ENCODE assay signal across 11 mouse cellular contexts in genomic region chr4:148872783-148873182, GRCm38 (mm10).
DNase-seq lines count a peak whose midpoint lies in the region; ATAC-seq and TF ChIP-seq lines count a peak whose summit lies in the region.
"Had no signal": no experiment of that assay in that cellular context is flagged by ENCODE, and none has a peak within 500 bp of the region (broad histone marks: within the 10 kb centered on the region; RNA-seq: fewer than 3 reads in every experiment).

No protein-coding gene starts in this region.

- H3K4me1 ChIP-seq in forebrain, embryonic 10.5 days, result peaks cover 73% of the 10 kb centered on the region
- peaks cover 44% of the 10 kb centered on the region for H3K4me1 ChIP-seq in forebrain, embryonic 12.5 days
- H3K4me1 ChIP-seq in limb, embryonic 13.5 days, result peaks cover 42% of the 10 kb centered on the region
- peaks cover 3% of the 10 kb centered on the region for H3K4me1 ChIP-seq in stomach, postnatal 0 days (replicated peaks; ENCODE audit: control insufficient read depth, insufficient read depth)

- no peak for ATAC-seq in forebrain, embryonic 12.5 days (ENCODE audit: low FRiP score)
- 0 out of 2 replicates have a peak, but pooled peaks have one; percentile 7 for ATAC-seq in limb, embryonic 13.5 days (ENCODE audit: low FRiP score, low read depth)
- peak; percentile 24; the same call in 1 of the 2 replicates for ATAC-seq in stomach, postnatal 0 days (ENCODE audit: low FRiP score, low TSS enrichment)
- no peak for ATAC-seq in erythroblast, adult 5-6 weeks (replicated peaks; ENCODE audit: low FRiP score, poor library complexity, severe bottlenecking)
- ATAC-seq: CD4-positive, CD25-positive, alpha-beta regulatory T cell, adult 4 months had no signal

- no peak for TF ChIP-seq EP300 in stomach, postnatal 0 days (optimal IDR thresholded peaks at IDR 0.05)

- H3K9ac ChIP-seq in forebrain, embryonic 12.5 days, result no peak overlapping the region
- H3K9ac ChIP-seq in limb, embryonic 13.5 days, result no peak overlapping the region
- H3K9ac ChIP-seq in stomach, postnatal 0 days (ENCODE audit: low read length), result no peak overlapping the region
- H3K9ac ChIP-seq: embryonic facial prominence, embryonic 12.5 days had no signal

- 80% methylated on average over 12 of the region's 12 CpGs for WGBS in forebrain, embryonic 10.5 days
- 80% methylated on average over 12 of the region's 12 CpGs for WGBS in forebrain, embryonic 12.5 days
- 28% methylated on average over 12 of the region's 12 CpGs for WGBS in limb, embryonic 13.5 days
- WGBS in stomach, postnatal 0 days, result 32% methylated on average over 12 of the region's 12 CpGs

- no peaks in the 10 kb centered on the region for H3K9me3 ChIP-seq in forebrain, embryonic 10.5 days
- no peaks in the 10 kb centered on the region for H3K9me3 ChIP-seq in forebrain, embryonic 12.5 days
- H3K9me3 ChIP-seq in limb, embryonic 13.5 days, result no peaks in the 10 kb centered on the region
- no peaks in the 10 kb centered on the region for H3K9me3 ChIP-seq in stomach, postnatal 0 days (ENCODE audit: control insufficient read depth, low read length)
- H3K9me3 ChIP-seq: embryonic facial prominence, embryonic 12.5 days had no signal

- peak overlapping the region; percentile 68; the same call in 1 of the 2 replicates for H3K27ac ChIP-seq in forebrain, embryonic 10.5 days
- H3K27ac ChIP-seq in forebrain, embryonic 12.5 days, result no peak overlapping the region
- peak overlapping the region; percentile 55 for H3K27ac ChIP-seq in limb, embryonic 13.5 days
- peak overlapping the region; percentile 20; the same call in 1 of the 2 replicates for H3K27ac ChIP-seq in stomach, postnatal 0 days (replicated peaks)
- H3K27ac ChIP-seq: embryonic facial prominence, embryonic 12.5 days; kidney, postnatal 0 days had no signal

- H3K27me3 ChIP-seq in forebrain, embryonic 10.5 days (ENCODE audit: poor library complexity, severe bottlenecking), result peaks cover 97% of the 10 kb centered on the region
- H3K27me3 ChIP-seq in forebrain, embryonic 12.5 days, result peaks cover 81% of the 10 kb centered on the region
- peaks cover 79% of the 10 kb centered on the region for H3K27me3 ChIP-seq in limb, embryonic 13.5 days
- H3K27me3 ChIP-seq in stomach, postnatal 0 days (ENCODE audit: control insufficient read depth, insufficient read depth, low read length), result no peaks in the 10 kb centered on the region

- H3K36me3 ChIP-seq in forebrain, embryonic 10.5 days (replicated peaks), result no peaks in the 10 kb centered on the region
- H3K36me3 ChIP-seq in forebrain, embryonic 12.5 days (replicated peaks), result no peaks in the 10 kb centered on the region
- H3K36me3 ChIP-seq in limb, embryonic 13.5 days, result no peaks in the 10 kb centered on the region
- no peaks in the 10 kb centered on the region for H3K36me3 ChIP-seq in stomach, postnatal 0 days (ENCODE audit: control insufficient read depth, insufficient read depth, low read length)
- H3K36me3 ChIP-seq: embryonic facial prominence, embryonic 12.5 days had no signal

- DNase-seq in forebrain, embryonic 10.5 days (ENCODE audit: extremely low spot score, low spot score), result no peak
- DNase-seq in urinary bladder, postnatal 14 days (ENCODE audit: low spot score), result peak; percentile 61
- no peak for DNase-seq in urinary bladder, postnatal 4 days (ENCODE audit: low spot score in 2 of 2)
- peak; percentile 57 for DNase-seq in stomach, postnatal 0 days (ENCODE audit: low spot score)
- no peak for DNase-seq in thymus, postnatal 36 days

- H3K4me3 ChIP-seq in forebrain, embryonic 10.5 days, result no peak overlapping the region
- no peak overlapping the region for H3K4me3 ChIP-seq in forebrain, embryonic 12.5 days (replicated peaks)
- H3K4me3 ChIP-seq in limb, embryonic 13.5 days, result no peak overlapping the region
- H3K4me3 ChIP-seq in stomach, postnatal 0 days (ENCODE audit: low read depth, low read length), result no peak overlapping the region
- H3K4me3 ChIP-seq: embryonic facial prominence, embryonic 12.5 days had no signal

- no peak for TF ChIP-seq CTCF in stomach, postnatal 0 days (IDR thresholded peaks at IDR 0.05; ENCODE audit: low read depth)

- no peak overlapping the region for H3K4me2 ChIP-seq in forebrain, embryonic 12.5 days
- H3K4me2 ChIP-seq in limb, embryonic 13.5 days (replicated peaks), result peak overlapping the region; percentile 38
- H3K4me2 ChIP-seq in stomach, postnatal 0 days (replicated peaks; ENCODE audit: low read depth), result no peak overlapping the region
- H3K4me2 ChIP-seq: embryonic facial prominence, embryonic 12.5 days had no signal

Comparison
In these comparisons a context has a peak if more than half of its experiments do, and no peak if none do; other contexts are left out.
1. DNase-seq: peak in urinary bladder, postnatal 14 days (single experiment) and stomach, postnatal 0 days (single experiment); none in forebrain, embryonic 10.5 days (single experiment), urinary bladder, postnatal 4 days (0 of 2) and thymus, postnatal 36 days (0 of 2).
2. ATAC-seq: peak in limb, embryonic 13.5 days (single experiment) and stomach, postnatal 0 days (single experiment); none in forebrain, embryonic 12.5 days (single experiment) and erythroblast, adult 5-6 weeks (single experiment).